Mouse (Mus musculus) ovary, postnatal 14 days (tissue): ENCODE measurements around the gene 4933409G03Rik.
"Not testable (repeated sequence)": the region's sequence is repeated elsewhere in the genome, so short reads cannot be mapped to it uniquely, and the experiment has no call there.

Experiments
- DNase-seq: peaks from one replicate; pipeline ENCODE4 v3.0.0; 2022; ENCODE audit warnings: low spot score

The 4933409G03Rik gene

DNA sequence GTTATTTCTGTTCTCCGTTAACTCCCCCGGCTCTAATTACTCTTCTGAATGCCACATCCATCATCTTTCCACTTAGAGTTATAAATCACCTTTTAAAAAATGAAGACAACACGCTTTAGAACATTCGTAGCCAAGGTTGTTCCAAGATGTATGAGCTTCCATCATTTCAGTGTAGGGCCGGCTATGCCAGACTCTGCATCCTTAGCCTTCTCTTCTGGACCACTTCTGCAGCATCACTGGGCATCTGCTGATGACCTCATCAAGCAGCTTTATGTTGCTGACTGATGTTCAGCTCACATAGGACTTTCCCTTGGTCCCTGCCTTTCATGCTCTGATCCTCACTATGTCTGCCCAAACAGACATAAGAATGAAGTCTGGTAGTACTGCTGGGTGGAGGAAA, at the start of gene 4933409G03Rik:
Gene 4933409G03Rik, plus strand, starts transcription at position 301 of the 400 bp plus-strand sequence.
- no peak for DNase-seq

DNA sequence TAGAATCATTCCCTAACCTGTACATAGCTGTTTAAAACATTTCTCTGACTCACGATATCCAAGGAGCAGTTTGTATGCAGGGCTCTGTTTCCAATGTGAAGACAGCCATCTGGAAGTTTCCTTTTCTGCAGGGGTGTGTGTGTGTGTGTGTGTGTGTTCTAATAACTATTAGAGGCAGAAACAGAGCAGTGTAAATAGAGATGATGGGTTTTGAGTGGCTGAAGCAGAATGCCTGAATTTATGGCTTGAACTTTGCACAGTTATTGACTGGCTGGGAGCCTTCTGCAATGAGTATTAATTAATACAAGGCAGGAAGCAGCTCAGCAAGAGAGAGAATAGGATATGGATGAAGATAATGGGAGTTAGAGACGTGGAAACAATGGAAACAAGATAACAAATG, 38.0 kb upstream of the 4933409G03Rik start:
- DNase-seq = no peak

DNA sequence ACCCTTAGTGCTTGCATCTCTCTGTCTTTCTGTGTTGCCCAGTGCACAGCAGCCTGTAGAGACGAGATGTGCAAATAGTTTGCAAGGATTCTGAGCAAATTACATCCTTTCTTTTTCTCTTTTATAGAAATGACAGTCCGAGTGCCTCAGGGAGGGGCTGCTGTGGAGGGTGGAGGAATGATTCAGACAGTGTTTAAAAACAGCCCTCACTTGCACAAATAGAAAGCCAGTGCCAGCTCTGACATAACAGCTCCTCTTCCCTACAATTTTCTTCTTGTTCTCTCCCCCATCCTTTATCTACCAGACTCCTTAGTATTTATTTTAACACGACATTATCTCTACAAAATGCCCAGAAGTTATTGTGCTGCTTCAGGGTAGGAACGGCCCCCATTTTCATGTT, 21.4 kb upstream of the 4933409G03Rik start:
- DNase-seq = no peak

DNA sequence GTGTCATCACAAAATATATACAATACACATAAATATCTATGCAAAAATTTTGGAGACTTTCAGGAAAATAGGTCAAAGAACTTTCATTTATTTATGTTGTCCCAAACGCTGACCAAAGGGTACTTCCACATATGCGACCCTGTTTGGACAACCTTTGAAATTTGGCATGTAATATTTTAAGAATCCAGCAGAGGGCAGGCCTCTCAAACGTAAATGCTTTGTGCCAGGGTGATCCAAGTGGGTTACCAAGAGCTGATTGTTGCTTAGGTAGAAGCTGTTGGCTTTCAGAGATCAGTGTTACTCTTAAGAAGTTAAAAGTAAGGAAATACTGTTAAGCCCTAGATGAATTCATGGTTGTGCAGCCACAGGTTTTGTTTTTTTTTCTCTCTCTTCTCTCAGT, 18.9 kb upstream of the 4933409G03Rik start:
- peak; percentile 28 for DNase-seq

DNA sequence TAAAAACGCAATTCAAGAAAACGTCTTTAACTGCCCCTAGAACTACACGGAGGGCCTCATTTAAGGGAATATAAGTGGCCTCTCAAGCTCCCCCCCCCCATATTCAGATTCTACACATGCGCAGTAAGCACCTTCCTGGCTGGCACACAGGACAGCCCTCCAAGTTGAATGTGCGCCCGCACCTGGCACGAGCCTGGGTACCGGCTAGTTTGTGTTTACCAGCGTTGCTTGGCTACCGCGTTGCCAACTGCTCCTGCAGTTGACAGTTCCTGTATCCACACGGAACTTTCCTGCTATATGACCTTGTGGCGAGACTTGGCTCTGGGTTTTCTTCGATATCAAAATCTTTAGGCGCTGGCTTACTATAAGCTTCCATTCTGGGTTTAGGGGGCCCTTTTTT, 13.9 kb upstream of the 4933409G03Rik start:
- DNase-seq = no peak

DNA sequence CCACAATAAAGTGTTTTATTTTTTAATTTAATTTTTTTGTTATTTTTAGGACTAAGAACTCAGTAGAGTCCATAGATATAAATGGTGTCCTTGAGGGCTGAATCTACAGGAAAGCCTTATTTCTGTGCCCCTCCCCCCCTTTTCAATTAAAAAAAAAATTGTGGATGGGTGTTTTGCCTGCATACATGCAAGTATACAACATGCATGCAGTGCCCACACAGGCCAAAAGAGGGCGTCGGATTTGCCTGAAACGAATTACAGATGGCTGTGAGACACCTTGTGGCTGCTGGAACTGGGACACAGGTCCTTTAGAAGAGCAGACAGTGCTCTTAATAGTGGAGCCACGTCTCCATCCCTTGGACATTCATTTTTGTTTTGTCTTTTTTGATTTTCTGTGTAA, 9.9 kb upstream of the 4933409G03Rik start:
- peak; percentile 8 for DNase-seq

DNA sequence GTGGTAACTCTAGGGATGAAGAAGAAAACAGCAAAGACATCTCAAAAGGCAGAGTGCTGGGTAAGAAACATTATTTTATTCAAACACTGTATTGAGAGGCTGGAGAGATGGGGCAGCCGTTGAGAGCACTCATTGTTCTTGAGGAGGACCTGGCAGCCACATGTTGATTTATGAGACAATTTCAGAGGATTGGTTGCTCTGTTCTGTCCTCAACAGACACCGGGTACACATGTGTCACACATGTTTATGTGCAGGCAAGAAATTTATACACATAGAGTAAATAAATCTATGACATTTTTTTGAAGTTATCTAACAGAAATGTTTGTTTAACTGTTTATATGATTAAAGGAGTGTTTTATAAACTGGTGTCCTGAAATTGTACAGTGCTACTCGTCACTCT, 10.6 kb downstream of the 4933409G03Rik start:
- no peak for DNase-seq

DNA sequence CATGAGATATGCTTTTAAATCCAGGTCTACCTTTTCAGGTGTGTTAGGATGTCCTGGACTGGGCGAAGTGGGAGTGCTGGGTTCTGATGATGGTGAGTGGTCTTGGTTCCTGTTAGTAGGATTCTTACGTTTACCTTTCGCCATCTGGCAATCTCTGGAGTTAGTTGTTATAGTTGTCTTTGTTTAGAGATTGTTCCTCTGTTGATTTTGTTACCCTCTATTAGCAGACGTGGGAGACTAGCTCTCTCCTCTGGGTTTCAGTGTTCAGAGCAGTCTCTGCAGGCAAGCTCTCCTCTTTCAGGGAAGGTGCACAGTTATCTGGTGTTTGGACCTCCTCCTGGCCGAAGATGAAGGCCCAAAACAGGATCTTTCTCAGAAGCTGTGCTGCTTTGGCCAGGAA, 74.0 kb downstream of the 4933409G03Rik start, which contains the start of gene 4932414N04Rik:
Gene 4932414N04Rik, plus strand, starts transcription at position 301 of the 400 bp plus-strand sequence.
- not testable (repeated sequence) for DNase-seq
